Mouse (Mus musculus) adrenal gland (tissue): ENCODE measurements around the gene Slc30a2.

Experiments
- intact Hi-C: fragments of 180-260 bp; cut with DNase I; formaldehyde crosslinking; loops from one replicate; pipeline ENCODE4 v1.15.1; 2025

Slc30a2 gene

GRCm38 (mm10) chr4:134395977-134396825 lies 53.2 kb downstream of the Slc30a2 start, which contains the start of gene Pafah2:
TSS of gene Pafah2 (plus strand) at chr4:134396320.
- intact Hi-C loops, result loop anchor here (2.0 kb wide), 1 partner anchor 83 kb away; no protein-coding TSS in a partner anchor

- intact Hi-C loops, result no loop called here
Measured at GRCm38 (mm10) chr4:134397121-134397520, 54.1 kb downstream of the Slc30a2 start.

- intact Hi-C loops, result no loop called here
Measured at GRCm38 (mm10) chr4:134397732-134398131, 54.8 kb downstream of the Slc30a2 start.

- intact Hi-C loops, result no loop called here
Measured at GRCm38 (mm10) chr4:134400206-134400605, 57.2 kb downstream of the Slc30a2 start.

- intact Hi-C loops, result no loop called here
Measured at GRCm38 (mm10) chr4:134401181-134401661, 58.2 kb downstream of the Slc30a2 start.

- intact Hi-C loops, result no loop called here
Measured at GRCm38 (mm10) chr4:134401856-134402570, 59.0 kb downstream of the Slc30a2 start.

GRCm38 (mm10) chr4:134402571-134403262 lies 59.7 kb downstream of the Slc30a2 start:
- intact Hi-C loops, result no loop called here

GRCm38 (mm10) chr4:134403721-134404120 lies 60.7 kb downstream of the Slc30a2 start:
- intact Hi-C loops, result no loop called here
